Mouse (Mus musculus) c-Kit-positive CD71-positive TER-119-negative erythroid progenitor cells, embryonic 14.5 days (primary cell): Measurements from ENCODE around the gene Slc35c2.

Experiments used
- DNase-seq: peaks from one replicate; pipeline ENCODE4 v3.0.0-alpha.2; 2013; ENCODE audit warnings: low read depth

The Slc35c2 gene

DNA sequence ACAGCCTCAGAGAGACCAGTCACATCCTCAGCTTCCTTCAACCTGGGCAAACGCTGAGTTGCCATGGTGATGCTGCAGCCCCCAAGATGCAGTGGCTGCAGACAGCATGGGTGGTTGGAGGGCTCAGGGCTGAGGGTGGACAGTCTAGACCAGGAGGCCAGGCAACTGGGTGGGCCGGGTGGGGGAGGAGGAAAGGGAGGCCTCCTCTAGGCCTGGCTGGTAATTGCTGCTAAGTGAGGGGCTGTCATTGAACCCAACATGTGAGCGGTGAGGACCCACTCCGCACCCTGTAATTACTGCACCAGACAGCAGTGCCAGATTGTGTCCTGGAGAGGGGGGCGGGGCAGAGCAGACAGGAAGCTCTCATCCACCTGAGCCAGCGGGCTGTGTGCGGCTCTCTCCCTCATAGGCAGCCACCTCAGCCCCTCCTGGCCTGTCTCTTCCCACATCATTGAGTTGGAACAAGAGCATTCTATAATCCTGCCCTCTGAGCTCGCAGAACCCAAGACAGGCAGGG, 12.5 kb downstream of the Slc35c2 start:
- no peak for DNase-seq

GRCm38 (mm10) chr2:165273589-165273988, 14.1 kb downstream of the Slc35c2 start:
- DNase-seq, result no peak

- no peak for DNase-seq
Measured at GRCm38 (mm10) chr2:165271326-165271725, 16.3 kb downstream of the Slc35c2 start.

DNA sequence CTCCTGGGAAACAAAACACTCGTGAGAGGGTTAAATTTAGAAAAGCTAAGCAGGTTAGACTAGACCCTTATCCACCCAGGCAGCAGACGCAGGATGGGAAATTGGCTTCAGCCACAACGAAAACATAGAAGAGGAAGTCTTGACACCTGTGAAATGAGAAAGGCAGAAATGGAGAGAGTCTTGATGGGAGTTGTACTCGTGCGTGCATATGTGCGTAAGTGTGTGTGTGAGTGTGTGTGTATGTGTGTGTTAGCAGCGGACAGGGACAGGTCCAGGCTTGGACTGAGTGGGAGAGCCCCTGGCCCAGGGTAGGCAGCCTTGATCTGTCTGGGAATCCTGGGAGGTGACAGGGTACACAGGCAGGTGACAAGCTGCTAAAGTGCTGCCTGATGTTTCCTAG, 16.8 kb downstream of the Slc35c2 start:
- DNase-seq, result no peak

- no peak for DNase-seq
Measured at GRCm38 (mm10) chr2:165266739-165267138, 20.9 kb downstream of the Slc35c2 start.

DNA sequence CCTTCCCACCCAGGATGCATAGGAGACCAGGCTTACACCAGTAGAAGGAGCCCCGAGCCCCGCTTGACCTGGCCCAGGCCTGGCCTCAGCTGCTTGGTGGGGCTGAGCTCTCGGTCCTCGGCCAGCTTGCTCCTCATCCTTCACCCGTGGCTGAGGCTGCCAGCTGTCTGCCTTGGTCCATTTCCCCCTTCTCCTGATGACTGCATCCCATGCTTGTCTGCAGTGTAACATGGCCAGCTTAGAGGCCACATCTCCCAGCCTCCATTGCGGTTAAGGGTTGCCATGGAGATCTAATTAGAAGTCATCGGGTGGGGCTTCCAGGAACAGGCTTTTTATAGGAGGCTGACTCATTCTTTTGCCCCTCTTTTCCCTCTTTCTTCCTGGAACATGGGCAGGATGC, 23.8 kb downstream of the Slc35c2 start:
- DNase-seq, result no peak

GRCm38 (mm10) chr2:165262274-165262990, 25.2 kb downstream of the Slc35c2 start:
- no peak for DNase-seq

GRCm38 (mm10) chr2:165259859-165260258, 27.8 kb downstream of the Slc35c2 start:
- no peak for DNase-seq

DNA sequence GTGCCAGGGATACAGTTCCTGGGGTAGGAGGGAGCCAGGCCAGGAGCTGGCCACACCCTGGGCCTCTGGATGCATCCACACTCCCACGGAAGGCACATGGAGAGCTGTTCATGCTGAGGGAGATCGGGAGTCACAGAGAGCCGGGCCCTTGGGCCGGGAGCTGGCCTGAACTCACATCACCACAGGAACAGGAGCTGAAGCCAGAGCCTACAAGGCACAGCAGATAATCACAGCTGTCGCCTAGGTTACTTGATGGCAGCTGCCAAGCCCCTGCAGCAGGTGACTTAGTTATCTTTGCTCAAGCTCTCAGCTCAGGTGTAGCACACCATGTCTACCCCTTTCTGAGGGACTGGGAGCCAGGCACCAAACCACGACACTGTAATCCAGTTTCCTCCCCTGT, 29.3 kb downstream of the Slc35c2 start:
- DNase-seq, result no peak

DNA sequence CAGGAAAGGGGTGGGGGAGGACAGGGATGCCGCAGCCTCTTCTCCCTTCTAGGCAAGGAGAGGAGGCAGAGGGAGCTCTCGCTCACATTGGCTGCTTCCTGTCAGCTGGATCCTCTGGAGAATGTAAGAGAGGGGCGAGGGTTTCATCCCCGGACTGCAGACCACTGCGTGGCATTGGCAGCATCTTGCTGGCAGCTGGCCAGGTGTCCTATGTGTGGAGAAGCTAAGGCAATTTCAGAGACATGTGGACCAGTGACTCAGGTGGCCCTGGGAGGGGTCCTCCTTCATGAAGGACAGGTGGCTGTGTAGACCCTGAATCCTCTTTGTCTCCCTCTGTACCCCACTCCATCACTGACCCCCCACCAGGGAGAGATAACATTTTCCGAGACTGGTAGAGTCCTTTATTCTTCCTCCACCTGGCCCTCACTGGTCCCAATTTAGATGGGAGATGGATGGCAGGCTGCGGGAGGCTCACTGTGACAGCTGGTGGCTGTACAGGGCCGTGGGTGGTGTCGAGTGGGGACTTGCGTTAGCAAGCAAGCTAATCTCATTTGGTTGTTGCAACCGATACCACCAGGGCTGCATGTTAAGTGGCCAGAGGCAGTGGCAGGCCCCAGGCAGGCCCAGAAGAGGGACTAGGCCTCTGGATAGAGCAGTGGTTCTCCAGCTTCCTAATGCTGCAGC, 30.4 kb downstream of the Slc35c2 start:
- DNase-seq, result no peak

DNA sequence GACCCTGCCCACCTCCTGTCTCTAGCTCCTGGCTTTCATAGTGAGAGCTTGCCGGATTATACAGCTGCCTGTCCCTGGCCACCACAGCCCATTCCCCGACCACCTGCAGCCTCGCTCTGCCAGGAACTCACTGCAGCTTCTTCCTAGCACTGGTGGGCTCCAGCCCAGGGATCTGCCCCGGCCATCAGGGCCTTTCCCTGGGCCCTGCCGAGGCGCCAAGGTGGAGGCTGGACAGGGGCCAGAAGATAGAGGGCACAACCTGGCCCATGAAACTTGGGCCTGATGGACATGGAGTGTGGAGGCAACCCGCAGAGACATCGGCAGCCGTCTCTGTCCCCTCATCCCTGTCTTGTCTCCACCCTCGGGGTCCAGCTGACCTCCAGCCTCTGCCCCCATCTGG, 31.5 kb downstream of the Slc35c2 start:
- no peak for DNase-seq

DNA sequence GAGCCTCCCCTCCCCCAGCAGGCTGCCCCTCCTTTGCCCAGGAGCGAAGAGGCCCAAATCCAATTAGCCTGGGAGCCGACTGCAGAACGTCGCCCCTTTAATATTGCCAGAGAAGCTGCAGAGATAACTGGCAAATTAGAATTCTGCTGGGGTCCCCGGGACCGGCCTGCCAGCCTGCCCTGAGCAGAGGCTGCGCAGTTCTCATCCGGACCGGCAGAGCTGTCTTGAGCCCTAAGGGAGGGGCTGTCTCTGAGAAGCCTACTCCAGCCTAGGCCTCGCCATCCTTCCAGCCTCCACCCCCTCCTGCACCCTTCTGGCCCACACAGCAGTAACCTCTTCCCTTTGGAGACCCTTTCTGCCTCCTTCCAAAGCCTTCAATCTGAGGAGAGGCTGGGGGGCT, 33.8 kb downstream of the Slc35c2 start:
- no peak for DNase-seq

DNA sequence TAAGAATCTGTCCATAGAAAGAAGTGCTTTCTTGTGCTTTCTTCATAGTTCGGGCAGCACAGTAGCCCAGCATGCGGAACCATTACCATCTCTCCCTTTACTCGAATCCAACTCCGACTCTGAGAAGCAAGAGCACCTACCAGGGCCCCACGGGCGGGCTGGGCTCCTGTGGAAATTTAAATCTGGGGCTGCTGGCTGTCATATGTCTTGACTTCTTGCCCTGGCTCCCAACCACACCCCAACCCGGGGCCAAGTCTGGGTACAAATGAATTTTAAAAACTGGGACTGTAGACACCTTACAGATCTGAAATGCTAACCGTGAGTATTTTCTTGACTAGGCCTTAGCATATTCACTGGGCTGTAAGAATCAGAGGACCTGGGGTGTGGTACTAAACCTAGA, 34.4 kb downstream of the Slc35c2 start:
- DNase-seq, result no peak

DNA sequence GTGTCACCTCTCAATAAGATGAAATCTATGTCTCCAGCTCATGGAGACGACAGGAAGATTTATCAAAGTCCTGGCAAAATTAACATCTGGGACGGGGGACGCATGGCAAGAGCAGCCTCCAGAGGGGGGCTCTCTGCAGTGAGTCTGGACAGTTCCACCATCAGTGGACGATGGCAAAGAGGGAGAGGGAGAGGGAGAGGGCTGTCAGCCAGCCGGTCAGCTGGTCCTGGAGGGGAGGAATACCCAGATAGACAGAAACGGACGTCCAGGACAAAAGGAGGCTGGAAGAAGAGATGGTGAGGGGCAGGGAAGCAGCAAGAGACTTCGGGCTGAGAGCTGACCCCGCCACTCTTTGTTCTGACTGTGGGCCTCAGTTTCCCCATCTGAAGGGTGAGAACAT, 34.9 kb downstream of the Slc35c2 start:
- no peak for DNase-seq

GRCm38 (mm10) chr2:165252381-165252780, 35.3 kb downstream of the Slc35c2 start:
- DNase-seq, result no peak

DNA sequence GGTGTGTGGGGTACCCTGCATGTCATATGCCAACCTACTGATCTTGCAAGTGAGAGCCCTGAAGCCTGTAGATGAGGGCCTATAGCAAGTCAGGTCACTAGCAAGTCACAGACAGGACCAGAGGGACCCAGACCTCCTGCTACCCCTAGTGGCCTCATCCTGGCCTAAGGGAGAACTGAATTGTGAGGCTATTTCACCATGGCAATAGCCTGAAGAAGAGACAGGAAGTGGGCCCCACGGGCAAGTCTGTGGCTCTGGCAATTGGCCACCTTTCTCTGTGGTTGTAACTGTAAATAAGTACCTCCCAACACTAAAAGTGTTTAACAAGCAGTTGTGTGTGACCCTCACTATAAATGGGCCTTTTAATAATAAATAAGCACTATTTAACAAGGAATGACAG, 36.8 kb downstream of the Slc35c2 start:
- DNase-seq, result no peak

DNA sequence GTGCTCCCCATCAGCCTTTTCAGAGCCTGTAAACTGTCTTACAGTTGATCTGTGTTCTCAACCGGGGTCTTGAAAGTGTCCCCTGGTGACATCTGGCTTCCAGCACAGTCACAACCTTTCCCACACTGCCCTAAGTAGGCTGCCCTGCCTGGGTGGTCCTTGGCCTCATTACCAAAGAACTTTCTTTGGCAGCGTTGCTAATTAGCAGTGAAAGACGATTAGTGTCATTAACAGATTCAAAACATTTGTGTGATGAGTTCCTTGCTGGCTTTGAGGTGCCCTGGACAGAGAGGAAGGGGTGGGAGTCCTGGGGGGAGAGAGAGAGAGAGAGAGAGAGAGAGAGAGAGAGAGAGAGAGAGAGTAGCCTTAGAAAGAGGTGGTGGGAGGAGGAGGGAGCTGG, 38.7 kb downstream of the Slc35c2 start:
- DNase-seq, result no peak

GRCm38 (mm10) chr2:165246349-165246748, 41.3 kb downstream of the Slc35c2 start:
- DNase-seq, result no peak

DNA sequence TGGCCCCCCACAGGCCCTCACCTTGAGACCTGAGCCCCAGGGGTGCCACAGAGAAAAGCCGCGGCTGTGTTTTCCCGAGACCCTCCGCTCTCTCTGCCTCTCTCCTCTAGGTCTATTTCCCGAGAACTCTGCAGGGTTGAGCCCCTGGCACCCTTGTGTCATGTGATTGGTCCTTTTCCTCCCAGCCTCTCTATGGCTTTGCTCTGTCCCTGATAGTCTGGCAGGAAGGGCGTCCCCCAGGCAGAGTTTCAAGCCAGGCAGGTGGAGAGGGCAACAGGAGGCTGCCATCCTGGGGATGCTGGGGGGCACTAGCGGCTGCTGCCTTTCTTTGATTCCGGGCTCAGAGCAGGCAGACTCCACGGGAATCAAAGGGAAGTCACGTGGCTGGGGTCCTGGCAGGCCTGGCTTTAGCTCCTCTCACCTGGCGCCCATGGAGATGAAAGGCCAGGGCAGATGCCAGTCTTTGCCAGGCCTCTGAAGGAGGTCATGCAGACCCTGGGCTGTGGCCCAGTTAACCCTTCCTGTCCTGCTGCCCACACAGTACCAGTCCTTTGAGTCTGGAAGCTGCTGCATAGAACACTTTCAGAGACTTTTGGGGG, 44.4 kb downstream of the Slc35c2 start:
- no peak for DNase-seq

GRCm38 (mm10) chr2:165242575-165242974, 45.1 kb downstream of the Slc35c2 start:
- no peak for DNase-seq

DNA sequence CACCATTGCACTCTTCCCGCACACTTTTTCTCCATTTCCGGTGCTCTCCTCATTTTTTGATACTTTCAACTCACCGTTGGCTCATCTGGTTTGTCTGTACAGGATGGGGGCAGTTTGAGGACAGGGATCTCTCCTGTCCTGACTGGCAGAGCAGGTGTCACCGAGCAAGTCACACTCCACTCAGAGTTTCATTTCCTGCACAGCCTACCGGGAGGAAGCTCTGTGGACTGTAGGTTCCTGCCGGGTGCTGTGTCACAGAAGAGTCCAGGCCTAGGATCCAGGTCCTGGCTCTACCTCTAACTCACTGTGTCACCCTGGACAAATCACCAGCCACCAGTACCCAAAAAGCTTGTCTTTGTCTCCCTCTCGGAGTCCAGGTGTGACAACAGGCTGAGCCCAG, 45.9 kb downstream of the Slc35c2 start:
- no peak for DNase-seq

DNA sequence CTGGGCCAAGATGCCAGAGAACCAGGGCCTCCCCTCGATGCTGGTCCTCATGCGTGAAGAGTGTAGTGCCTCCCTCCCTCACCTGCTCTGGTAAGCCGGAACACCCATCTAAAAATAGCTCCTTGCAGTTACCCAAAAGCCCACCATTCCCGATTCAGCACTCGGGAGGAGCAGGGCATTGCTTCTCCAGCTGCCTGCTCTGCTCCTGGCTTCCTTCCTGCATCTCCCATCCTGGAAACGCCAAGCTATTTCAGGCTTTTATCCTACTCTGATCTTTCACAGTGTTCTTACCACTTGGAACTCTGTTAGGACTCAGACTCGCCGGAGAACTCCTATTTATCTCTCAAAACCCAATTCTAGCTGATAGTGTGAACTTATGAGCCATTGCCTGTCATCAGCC, 47.3 kb downstream of the Slc35c2 start:
- DNase-seq, result no peak

DNA sequence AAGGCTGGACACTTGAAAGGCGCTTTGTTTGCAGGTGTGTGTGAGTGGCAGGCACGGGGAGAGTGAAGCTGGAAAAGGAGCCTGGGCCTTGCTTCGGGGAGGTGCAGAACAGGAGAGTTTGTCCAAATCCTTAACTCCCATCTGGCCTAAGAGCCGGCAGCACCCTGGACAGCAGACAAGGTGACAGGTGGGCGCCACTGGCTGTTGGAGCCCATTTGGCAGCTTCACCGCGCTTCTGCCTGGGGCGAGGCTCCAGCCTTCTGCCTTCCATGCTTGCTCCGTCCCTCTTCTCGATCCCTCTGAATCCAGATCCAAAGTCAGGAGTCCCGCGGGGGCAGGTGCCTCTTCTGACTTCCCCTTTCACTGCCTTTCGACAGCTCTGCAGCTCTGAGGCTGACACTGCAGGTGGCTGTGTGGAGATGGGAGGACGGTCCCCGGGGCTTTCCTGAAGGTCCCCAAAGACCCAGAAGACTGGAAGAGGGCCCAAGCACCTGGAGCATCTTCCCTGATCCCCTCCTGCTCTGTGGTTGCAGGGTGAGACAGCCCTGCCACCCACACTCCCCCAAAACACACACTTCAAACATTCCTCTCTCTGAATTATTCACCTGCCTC, 48.0 kb downstream of the Slc35c2 start:
- no peak for DNase-seq
